Mouse (Mus musculus): ENCODE measurements around the gene Tldc1.

Tldc1 gene

GRCm38 (mm10) chr8:119776668-119777245 is 1.5 kb downstream of the Tldc1 start:
- DNase-seq (ENCODE audit: low read depth) = no peak

DNA sequence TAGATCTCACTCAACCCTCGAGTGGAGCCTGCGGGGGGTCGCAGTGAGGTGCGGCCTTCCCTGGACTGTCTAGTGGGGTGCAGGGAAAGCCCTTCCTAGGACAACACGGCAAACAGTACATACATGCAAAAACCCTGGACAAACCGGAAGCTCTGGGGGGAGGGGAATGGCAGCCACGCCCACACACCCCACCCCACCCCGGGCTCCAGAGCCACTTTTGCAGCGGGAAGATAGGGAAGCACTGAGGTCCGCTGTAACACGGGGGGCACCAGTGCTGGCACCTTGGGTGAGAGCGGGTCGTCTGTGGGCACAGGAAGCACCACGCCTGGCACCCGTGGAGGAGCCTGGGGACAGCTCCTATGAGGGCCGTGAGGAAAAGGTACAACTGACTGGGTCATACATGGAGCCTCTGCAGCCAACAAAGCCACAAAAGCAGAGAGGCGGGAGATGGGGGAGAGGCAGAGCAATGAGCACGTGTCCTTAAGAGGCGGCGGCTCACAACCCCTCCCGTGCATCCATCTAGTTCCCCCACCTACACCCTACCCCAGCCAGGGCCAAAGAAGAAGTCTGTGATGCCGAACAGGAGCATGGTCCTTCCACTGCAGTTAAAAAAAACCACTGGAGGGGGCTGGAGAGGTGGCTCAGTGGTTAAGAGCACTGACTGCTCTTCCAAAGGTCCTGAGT is 12.3 kb downstream of the Tldc1 start:
- DNase-seq (ENCODE audit: low read depth) = no peak

DNA sequence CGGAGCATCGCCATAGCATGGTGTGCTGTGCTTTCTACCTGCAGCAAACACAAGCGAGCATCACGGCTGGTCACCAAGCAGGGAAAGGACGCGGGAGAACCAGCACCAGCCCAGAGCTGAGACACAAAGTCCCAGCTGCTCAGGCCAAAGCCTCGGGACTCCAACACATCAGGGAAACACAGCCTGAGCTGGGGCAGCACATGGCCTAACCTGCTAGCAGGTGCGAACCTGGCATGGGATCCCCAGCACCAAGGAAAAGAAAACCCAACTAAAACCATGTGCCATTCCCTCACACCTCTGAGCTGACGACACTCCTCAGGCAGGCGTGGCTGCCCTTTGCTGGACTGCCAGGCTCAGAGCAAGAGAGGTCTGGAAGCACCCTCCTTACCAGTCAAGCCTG is 12.9 kb downstream of the Tldc1 start:
- no peak for DNase-seq (ENCODE audit: low read depth)

DNA sequence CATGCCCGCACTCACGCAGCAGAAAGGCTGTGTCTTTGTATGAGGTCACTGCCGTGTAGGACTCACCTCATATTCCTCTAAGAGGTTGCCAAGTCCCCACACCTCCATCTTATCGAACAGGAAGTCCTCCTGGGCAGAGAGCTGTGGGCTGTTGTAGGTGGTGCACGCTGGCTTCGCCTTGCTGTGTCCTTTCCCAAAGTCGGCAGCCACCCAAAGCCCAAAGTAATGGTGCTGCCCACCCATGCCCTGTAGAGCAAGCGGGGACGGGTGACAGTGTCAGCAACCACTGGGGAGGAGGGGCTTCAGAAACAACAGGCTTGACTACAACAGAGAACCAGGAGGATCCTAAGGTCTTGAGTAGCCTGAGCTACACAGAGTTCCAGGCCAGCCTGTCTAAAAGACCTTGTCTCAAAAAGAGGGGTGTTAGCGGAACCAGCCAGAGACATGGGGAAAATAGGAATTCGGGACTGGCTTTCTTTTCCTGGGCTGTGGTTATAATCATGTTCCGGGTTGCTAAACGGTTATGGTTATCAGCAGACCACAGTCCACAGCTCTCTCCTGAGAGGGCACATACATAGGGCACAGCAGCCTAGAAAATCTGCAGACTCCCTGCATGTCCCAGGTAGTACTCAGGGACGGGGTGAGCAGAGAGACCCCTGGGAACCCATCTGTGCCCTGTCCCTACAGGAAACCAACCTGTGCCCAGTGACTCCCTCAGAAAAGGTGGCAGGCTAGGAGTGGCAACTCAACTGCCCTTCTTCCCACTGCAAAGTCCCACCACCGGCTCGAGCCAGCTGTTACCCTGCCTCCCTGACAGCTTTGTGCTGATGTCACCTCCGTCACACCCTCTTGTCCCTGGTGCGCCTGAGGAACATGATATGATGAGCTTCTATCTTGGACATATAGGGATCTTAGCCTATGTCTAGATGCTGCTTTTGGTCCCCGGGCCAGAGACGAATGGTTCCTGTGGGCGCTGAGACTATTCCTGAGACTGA is 15.7 kb downstream of the Tldc1 start:
- DNase-seq (ENCODE audit: low read depth) = no peak

GRCm38 (mm10) chr8:119761692-119762091 is 16.5 kb downstream of the Tldc1 start:
- no peak for DNase-seq (ENCODE audit: low read depth)

DNA sequence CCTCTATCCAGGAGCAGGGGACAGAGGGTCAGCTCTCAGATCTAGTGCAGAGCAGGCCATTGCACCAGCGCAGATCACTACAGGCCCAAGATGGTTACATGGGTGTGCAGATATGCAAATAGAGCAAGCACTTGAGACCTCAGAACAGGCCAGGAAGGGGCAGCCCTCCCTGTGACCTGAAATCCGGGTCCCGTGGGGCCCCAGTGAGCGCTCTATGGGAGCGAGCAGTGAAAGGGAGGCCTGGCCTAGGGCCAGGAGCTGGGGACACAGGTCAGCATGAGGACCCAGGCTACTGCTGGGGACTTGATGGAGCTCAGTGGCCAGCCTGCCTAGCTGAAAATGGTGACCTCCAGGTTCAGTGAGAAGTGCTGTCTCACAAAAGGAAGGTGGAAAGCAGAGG is 21.7 kb downstream of the Tldc1 start:
- DNase-seq (ENCODE audit: low read depth) = no peak

DNA sequence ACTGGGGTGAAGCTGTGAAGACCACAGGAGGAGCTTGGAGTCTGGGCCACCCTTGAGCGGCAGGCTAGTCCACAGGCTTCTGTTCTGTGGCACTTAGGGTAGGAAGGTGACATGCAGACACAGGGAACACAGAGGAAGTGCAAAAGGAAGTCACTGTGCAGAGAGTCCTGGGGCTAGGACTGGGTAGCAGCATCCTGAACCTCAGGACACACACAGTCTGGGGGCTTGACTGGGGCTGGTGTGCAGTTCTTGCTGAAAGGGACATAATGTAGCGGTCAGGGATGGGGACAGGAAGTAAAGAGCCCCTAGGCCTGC is 22.1 kb downstream of the Tldc1 start:
- no peak for DNase-seq (ENCODE audit: low read depth)

DNA sequence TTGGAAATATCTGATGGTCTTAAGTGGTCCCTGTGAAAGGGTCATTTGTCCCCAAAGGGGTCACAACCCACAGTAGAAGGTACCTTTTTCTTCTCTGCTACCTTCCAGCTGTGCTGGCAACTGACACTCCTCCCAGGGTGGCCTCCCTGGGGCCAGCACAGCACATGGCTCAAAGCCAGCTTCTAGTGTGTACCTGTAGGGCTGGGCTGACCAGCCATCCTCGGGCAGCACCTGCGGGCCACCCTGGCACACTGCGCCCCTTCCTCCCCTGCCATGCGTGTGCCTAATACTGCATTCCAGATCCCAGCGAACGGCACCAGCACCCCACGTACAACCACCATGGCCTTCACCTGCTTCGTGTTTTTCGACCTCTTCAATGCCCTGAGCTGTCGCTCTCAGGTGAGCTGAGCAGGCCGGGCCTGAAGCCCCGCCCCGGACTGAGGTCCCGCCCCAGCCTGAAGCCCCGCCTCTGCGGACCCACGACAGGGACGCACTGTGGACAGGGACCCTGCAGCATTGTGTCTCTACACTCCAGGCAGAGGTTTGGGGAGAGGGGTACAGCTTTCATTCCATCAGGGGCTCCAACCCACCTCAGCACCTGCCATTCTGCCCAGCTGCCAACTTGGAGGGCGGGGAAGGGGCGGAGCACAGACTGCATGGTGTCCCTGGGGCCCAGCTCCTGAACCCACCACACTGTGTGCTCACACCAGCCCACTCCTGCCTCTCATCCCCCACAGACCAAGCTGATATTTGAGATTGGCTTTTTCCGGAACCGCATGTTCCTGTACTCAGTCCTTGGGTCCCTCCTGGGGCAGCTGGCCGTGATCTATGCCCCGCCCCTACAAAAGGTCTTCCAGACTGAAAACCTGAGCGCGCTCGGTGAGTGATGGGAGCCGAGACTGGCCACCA is 22.7 kb downstream of the Tldc1 start:
- DNase-seq (ENCODE audit: low read depth) = peak; percentile 57

- no peak for DNase-seq (ENCODE audit: low read depth)
These were observed 33.6 kb downstream of the Tldc1 start for GRCm38 (mm10) chr8:119744604-119745003.

DNA sequence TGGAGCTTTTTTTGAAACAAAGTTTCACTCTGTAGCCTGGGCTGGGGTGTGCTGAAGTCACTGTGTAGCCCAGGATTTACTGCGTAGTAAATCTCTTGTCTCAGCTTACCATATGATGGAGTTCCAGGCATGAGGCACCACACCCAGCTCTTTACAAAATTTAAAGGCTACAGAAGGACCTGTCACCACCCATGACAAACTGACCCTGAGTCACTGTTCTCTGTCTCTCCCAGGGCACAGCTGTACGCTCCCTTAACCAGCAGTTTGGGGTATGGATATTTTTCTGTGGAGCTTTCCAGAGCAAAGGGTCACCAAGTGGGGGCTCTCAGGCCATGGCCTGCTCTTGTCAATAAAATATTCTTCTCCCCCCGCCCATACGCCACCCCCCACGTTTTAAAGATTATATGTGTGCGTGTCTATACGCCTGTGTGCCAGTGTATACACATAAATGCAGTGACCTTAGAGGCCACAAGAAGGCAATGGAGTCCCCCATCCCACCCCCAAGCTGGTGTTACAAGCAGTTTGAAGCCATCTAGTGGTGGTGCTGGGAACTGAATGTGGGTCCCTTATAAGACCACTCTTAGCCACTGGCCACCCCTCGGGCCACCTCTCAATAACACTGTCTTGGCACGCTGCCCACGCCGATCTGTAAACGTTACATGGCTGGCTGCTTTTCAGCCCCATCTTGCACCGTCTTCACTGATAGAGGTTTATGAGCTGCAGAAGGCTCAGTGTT is 34.8 kb downstream of the Tldc1 start:
- peak; percentile 62 for DNase-seq (ENCODE audit: low read depth)

- DNase-seq (ENCODE audit: low read depth) = no peak
These were observed 35.8 kb downstream of the Tldc1 start for GRCm38 (mm10) chr8:119742409-119742808.

DNA sequence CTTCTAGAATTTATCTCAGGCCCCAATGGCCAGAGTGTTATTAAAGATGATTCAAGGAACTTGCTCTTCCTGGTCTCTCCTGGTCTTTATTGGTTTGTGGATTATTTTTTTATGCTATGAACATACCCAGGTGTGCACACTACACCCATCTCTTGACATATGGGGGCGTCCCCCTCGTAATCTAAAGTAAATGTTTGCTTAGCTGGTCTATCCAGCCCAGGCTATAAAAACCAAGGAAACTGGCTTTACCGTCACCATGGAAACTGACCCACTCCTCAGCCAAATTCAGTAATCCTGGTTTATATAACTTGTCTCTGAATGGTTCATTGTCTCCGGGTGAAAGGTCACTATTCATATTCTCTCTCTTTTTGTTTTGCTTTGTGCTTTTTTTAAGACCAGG is 37.6 kb downstream of the Tldc1 start:
- no peak for DNase-seq (ENCODE audit: low read depth)

GRCm38 (mm10) chr8:119738129-119738907 is 39.9 kb downstream of the Tldc1 start:
- no peak for DNase-seq (ENCODE audit: low read depth)

- no peak for DNase-seq (ENCODE audit: low read depth)
These were observed 40.9 kb downstream of the Tldc1 start for GRCm38 (mm10) chr8:119737093-119737900.

GRCm38 (mm10) chr8:119736348-119736917 is 41.8 kb downstream of the Tldc1 start:
- DNase-seq (ENCODE audit: low read depth) = no peak

GRCm38 (mm10) chr8:119732072-119732471 is 46.1 kb downstream of the Tldc1 start:
- DNase-seq (ENCODE audit: low read depth) = no peak

DNA sequence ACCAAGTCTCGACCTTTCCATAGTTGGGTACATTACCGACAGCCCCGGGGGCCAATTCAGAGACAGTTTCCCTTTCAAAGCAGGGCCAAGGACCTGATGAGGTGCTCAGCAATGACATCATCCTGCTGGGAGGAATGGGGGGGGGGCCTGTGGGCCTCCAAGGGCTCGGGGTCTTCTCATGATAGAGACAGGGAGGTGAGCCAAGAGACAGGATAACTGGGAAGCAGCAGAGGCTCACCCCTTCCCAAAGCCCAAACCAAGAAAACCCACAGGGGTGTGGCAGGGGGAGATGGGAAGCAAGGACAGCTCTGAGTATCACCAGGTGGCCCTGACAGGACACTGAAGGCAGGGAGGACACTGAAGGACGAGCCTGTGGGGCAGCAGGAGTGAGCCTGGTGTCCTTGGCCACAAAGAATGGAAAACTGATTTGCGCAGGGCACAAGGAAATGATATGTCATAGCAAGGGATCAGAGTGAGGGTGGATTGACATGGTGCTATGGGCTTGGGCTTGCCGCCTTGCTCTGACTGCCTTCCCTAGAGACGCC is 49.8 kb downstream of the Tldc1 start:
- no peak for DNase-seq (ENCODE audit: low read depth)

DNA sequence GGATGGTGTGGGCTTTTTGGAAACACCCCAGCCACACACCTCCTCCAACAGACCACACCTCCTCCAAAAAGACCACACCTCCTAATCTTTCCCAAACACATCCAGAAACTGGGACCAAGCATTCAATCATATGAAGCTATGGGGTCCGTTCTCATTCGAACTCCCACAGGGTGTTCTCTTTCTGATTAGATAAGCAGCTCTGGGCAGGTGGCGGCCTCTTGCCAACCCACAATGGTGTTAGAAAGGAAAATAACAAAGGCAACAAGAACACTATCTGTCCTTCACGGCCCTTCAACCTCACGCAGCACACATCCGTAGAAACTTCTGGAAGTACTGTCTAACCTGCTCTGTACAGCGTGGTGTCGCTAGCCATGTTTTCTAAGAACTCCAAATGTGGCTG is 51.1 kb downstream of the Tldc1 start:
- no peak for DNase-seq (ENCODE audit: low read depth)

DNA sequence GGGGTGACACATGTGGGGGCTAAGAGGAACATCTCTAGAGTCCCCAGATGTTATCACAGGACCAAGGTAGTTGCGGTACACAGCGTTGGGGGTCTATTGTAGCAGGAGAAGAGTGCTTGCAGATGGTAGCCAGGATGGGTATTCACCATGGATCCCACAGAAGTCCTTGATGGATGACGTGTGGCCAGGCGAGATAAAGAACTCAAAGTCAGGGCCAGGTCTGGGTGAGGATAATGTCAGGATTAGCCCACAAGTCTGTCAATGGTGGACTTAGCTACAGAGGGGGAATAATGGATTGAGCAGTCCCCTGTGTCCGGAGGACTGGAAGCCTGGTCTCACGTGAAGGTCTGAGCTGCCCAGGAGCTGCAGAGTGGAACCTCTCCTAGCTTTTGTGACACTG is 53.6 kb downstream of the Tldc1 start:
- DNase-seq (ENCODE audit: low read depth) = no peak

All from induced T-regulatory cell, adult 2 months (primary cell).